Mouse (Mus musculus) forebrain, embryonic 16.5 days (tissue): ENCODE measurements around the gene Tfcp2. TPM values are rescaled to one million over a fixed set of nuclear protein-coding genes. Genes with fewer than 3 reads are reported as not detected.

ENCODE experiments used
- ATAC-seq: fragments of 200-750 bp; cut with Nextera tagmentation; 2 replicates; pipeline ENCODE4 v1.8.0; 2017; ENCODE audit warnings: mild to moderate bottlenecking, moderate library complexity
- H3K27ac ChIP-seq: fragments of 300-500 bp; sonication (generic); 2 replicates; pipeline ENCODE4 v1.5.1; 2014; ENCODE audit warnings: low read length, control low read depth
- H3K27me3 ChIP-seq: fragments of 300-500 bp; sonication (generic); replicated peaks from 2 replicates; pipeline ENCODE4 v1.6.1; 2014; ENCODE audit warnings: low read length; ENCODE audit not compliant: control insufficient read depth, insufficient read depth
- H3K36me3 ChIP-seq: fragments of 300-500 bp; sonication (generic); 2 replicates; pipeline ENCODE4 v1.6.1; 2014; ENCODE audit not compliant: control insufficient read depth, insufficient read depth
- H3K4me1 ChIP-seq: fragments of 300-500 bp; sonication (generic); replicated peaks from 2 replicates; pipeline ENCODE4 v1.6.1; 2014; ENCODE audit warnings: low read length; ENCODE audit not compliant: control insufficient read depth, insufficient read depth
- H3K4me2 ChIP-seq: fragments of 300-500 bp; sonication (generic); 2 replicates; pipeline ENCODE4 v1.6.1; 2014; ENCODE audit warnings: mild to moderate bottlenecking, low read length, control low read depth
- H3K4me3 ChIP-seq: fragments of 300-500 bp; sonication (generic); replicated peaks from 2 replicates; pipeline ENCODE4 v1.5.1; 2014; ENCODE audit warnings: mild to moderate bottlenecking, low read length, control low read depth
- H3K9ac ChIP-seq: fragments of 300-500 bp; sonication (generic); replicated peaks from 2 replicates; pipeline ENCODE4 v1.6.1; 2014; ENCODE audit warnings: low read depth, low read length, control low read depth
- H3K9me3 ChIP-seq: fragments of 300-500 bp; sonication (generic); 2 replicates; pipeline ENCODE4 v1.6.1; 2016; ENCODE audit warnings: low read length; ENCODE audit not compliant: control insufficient read depth
- WGBS: fragments of 180-500 bp; shearing (Covaris S2); extraction: QIAGEN DNeasy Blood & Tissue Kit; methylation state at CpG from one replicate; pipeline ENCODE4 v1.1.7; 2014; 5-methylcytosine and 5-hydroxymethylcytosine counted together
- polyA plus RNA-seq: library from polyadenylated mRNA; unstranded; fragments of >200 nt; fragmentation: Nextera tagmentation; extraction: Ambion mirVana; gene quantifications from 2 replicates; pipeline ENCODE4 v1.2.1, GENCODE M21; 2015

The Tfcp2 gene
- polyA plus RNA-seq, 1 experiment from 2014 or later: 35.1 TPM

DNA sequence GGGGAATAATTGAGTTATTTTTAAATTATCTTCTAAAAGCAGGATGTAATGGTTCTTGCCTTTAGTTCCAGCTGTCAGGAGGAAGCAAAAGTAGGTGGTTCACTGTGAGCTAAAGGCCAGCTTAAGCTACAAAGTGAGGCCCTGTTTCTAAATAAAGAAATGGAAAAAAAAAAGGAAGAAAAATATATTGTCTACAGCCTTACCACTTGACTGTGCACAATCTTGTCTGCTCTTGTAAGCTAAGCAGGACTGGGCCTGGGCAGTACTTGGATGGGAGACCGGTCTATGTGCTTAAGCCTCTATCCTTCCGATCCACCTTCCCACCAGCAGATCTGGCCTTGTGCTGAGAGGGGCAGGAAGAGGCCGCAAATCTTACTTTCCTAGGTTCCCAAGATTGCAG is 102.3 kb downstream of the Tfcp2 start:
- H3K4me1 ChIP-seq: peaks cover 6% of the 10 kb centered on the region; the same call in 1 of the 2 replicates
- H3K4me2 ChIP-seq: no peak overlapping the region
- H3K9me3 ChIP-seq: no peaks in the 10 kb centered on the region
- no peak for ATAC-seq
- no peak overlapping the region for H3K4me3 ChIP-seq
- WGBS: 95% methylated on average over 3 of the region's 3 CpGs
- H3K36me3 ChIP-seq: no peaks in the 10 kb centered on the region
- no peak overlapping the region for H3K9ac ChIP-seq
- no peak overlapping the region for H3K27ac ChIP-seq
- H3K27me3 ChIP-seq: no peaks in the 10 kb centered on the region

GRCm38 (mm10) chr15:100448572-100448971 is 103.2 kb downstream of the Tfcp2 start:
- no peaks in the 10 kb centered on the region for H3K9me3 ChIP-seq
- no peak overlapping the region for H3K4me3 ChIP-seq
- H3K27me3 ChIP-seq: no peaks in the 10 kb centered on the region
- no peak overlapping the region for H3K9ac ChIP-seq
- no peak for ATAC-seq
- no peaks in the 10 kb centered on the region for H3K36me3 ChIP-seq
- 75% methylated on average over 4 of the region's 4 CpGs for WGBS
- H3K4me1 ChIP-seq: peaks cover 13% of the 10 kb centered on the region
- no peak overlapping the region for H3K27ac ChIP-seq
- no peak overlapping the region for H3K4me2 ChIP-seq

Other genes with a start within 250 kb of the Tfcp2 start
- 3.1 and 3.8 TPM in 2 replicates for gene Mettl7a1, start 247.9 kb downstream of the Tfcp2 start, polyA plus RNA-seq
- not detected in 2 replicates for gene Mettl7a3, start 217.1 kb downstream of the Tfcp2 start, polyA plus RNA-seq
- gene Methig1, start 198.9 kb downstream of the Tfcp2 start, polyA plus RNA-seq: not detected in 2 replicates
- not detected in 2 replicates for gene Mettl7a2, start 198.8 kb downstream of the Tfcp2 start, polyA plus RNA-seq
- gene Higd1c, start 187.5 kb downstream of the Tfcp2 start, polyA plus RNA-seq: not detected in 2 replicates
- gene Gm5475, start 129.9 kb downstream of the Tfcp2 start, polyA plus RNA-seq: 0.09 TPM in 2 replicates
- 20.3 and 28.2 TPM in 2 replicates for gene Slc11a2, start 126.9 kb downstream of the Tfcp2 start, polyA plus RNA-seq
- gene Letmd1, start 83.0 kb downstream of the Tfcp2 start, polyA plus RNA-seq: 52.4 and 58.7 TPM in 2 replicates
- gene Csrnp2, start 56.5 kb downstream of the Tfcp2 start, polyA plus RNA-seq: 56.3 and 56.9 TPM in 2 replicates
- gene Pou6f1, start 48.0 kb upstream of the Tfcp2 start, polyA plus RNA-seq: 52.7 and 53.2 TPM in 2 replicates
- 152 and 164 TPM in 2 replicates for gene Dazap2, start 63.3 kb upstream of the Tfcp2 start, polyA plus RNA-seq
- gene Smagp, start 84.9 kb upstream of the Tfcp2 start, polyA plus RNA-seq: 2.4 and 3.3 TPM in 2 replicates
- gene Bin2, start 117.5 kb upstream of the Tfcp2 start, polyA plus RNA-seq: 0.65 and 0.70 TPM in 2 replicates
- 1.1 and 1.4 TPM in 2 replicates for gene Cela1, start 135.9 kb upstream of the Tfcp2 start, polyA plus RNA-seq
- 0.34 and 0.39 TPM in 2 replicates for gene Galnt6, start 177.4 kb upstream of the Tfcp2 start, polyA plus RNA-seq
- 20.8 and 25.7 TPM in 2 replicates for gene Slc4a8, start 209.7 kb upstream of the Tfcp2 start, polyA plus RNA-seq